Mouse (Mus musculus) monocyte, adult 5-6 weeks (primary cell): ENCODE measurements around the gene Iqsec1. TPM values are rescaled to one million over a fixed set of nuclear protein-coding genes. Genes with fewer than 3 reads are reported as not detected.

ENCODE experiments used
- ATAC-seq: fragments of 153-309, 156-312 bp; replicated peaks from 2 replicates; pipeline ENCODE4 v1.8.0; 2017; ENCODE audit warnings: mild to moderate bottlenecking; ENCODE audit not compliant: low TSS enrichment, insufficient number of reproducible peaks, severe bottlenecking, poor library complexity, low FRiP score
- total RNA-seq: library from RNA; stranded (forward); fragments of 200-1000, 200-491, 200-594 nt; gene quantifications from 3 replicates; pipeline ENCODE4 v1.2.3, GENCODE M21; 2017

Gene Iqsec1
- total RNA-seq, 1 experiment from 2014 or later = 25.0 TPM

GRCm38 (mm10) chr6:90829536-90829935 lies 158.9 kb downstream of the Iqsec1 start:
- ATAC-seq = no peak

- ATAC-seq = peak; percentile 60
Measured at GRCm38 (mm10) chr6:90825063-90825462, 163.4 kb downstream of the Iqsec1 start.

- ATAC-seq = no peak
Measured at GRCm38 (mm10) chr6:90823322-90823721, 165.2 kb downstream of the Iqsec1 start.

- no peak for ATAC-seq
Measured at GRCm38 (mm10) chr6:90821916-90822602, 166.4 kb downstream of the Iqsec1 start.

GRCm38 (mm10) chr6:90819880-90820279 lies 168.6 kb downstream of the Iqsec1 start:
- no peak for ATAC-seq

- 0 out of 2 replicates have a peak, but pooled peaks have one; percentile 36 for ATAC-seq
Measured at GRCm38 (mm10) chr6:90818956-90819355, 169.5 kb downstream of the Iqsec1 start.

GRCm38 (mm10) chr6:90816551-90816950 lies 171.9 kb downstream of the Iqsec1 start:
- no peak for ATAC-seq

GRCm38 (mm10) chr6:90815341-90815740 lies 173.1 kb downstream of the Iqsec1 start:
- ATAC-seq = no peak

GRCm38 (mm10) chr6:90813526-90813925 lies 175.0 kb downstream of the Iqsec1 start:
- no peak for ATAC-seq

GRCm38 (mm10) chr6:90812584-90812983 lies 175.9 kb downstream of the Iqsec1 start:
- ATAC-seq = no peak

- ATAC-seq = no peak
Measured at GRCm38 (mm10) chr6:90812072-90812471, 176.4 kb downstream of the Iqsec1 start.

- no peak for ATAC-seq
Measured at GRCm38 (mm10) chr6:90810576-90810975, 177.9 kb downstream of the Iqsec1 start.

- no peak for ATAC-seq
Measured at GRCm38 (mm10) chr6:90809960-90810362, 178.5 kb downstream of the Iqsec1 start.

- no peak for ATAC-seq
Measured at GRCm38 (mm10) chr6:90809077-90809840, 179.2 kb downstream of the Iqsec1 start.

GRCm38 (mm10) chr6:90808544-90808943 lies 179.9 kb downstream of the Iqsec1 start:
- no peak for ATAC-seq

- ATAC-seq = no peak
Measured at GRCm38 (mm10) chr6:90808134-90808533, 180.4 kb downstream of the Iqsec1 start.

GRCm38 (mm10) chr6:90807581-90807980 lies 180.9 kb downstream of the Iqsec1 start:
- no peak for ATAC-seq

GRCm38 (mm10) chr6:90806743-90807142 lies 181.7 kb downstream of the Iqsec1 start:
- ATAC-seq = no peak

- ATAC-seq = no peak
Measured at GRCm38 (mm10) chr6:90805101-90805500, 183.4 kb downstream of the Iqsec1 start.

- ATAC-seq = no peak
Measured at GRCm38 (mm10) chr6:90804646-90805045, 183.8 kb downstream of the Iqsec1 start.
